Mouse (Mus musculus): Measurements from ENCODE around the gene Nt5dc3. TPM values are rescaled to one million over a fixed set of nuclear protein-coding genes. Genes with fewer than 3 reads are reported as not detected.

The Nt5dc3 gene
- total RNA-seq, 1 experiment = 5.6 TPM

DNA sequence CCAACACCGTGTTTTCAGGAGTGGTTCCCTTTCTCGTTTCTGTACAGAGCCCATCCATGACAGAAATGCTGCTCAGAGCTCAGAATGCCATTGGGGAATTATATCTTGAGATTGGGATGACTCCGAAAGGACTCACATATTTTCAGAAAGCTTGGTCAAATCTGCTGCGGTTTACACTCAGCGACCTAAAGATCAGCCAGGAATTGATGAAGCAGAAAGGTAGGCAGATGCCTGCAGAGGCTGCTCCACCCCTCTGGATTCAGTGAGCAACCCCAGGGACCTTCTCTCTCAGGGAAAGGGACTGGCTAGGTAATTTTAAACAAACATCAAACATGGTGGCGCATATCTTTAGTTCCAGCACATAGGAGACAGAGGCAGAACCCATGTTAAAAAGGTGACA, 20.6 kb upstream of the Nt5dc3 start:
- in situ Hi-C loops (cut with MboI; ENCODE audit: low sequenced_read_pairs in 2 of 2, unreplicated experiment in 2 of 2) = no loop called here
- no peak for DNase-seq (ENCODE audit: low read depth, low spot score)
- no peak for TF ChIP-seq ZC3H11A (IDR thresholded peaks at IDR 0.05; ENCODE audit: borderline replicate concordance, low read depth, low read length)
- no peak for TF ChIP-seq HCFC1 (IDR thresholded peaks at IDR 0.05; ENCODE audit: borderline replicate concordance, insufficient read depth, low read length)
- TF ChIP-seq ZNF384 (IDR thresholded peaks at IDR 0.05; ENCODE audit: low read depth, low read length) = no peak
- H3K9ac ChIP-seq (ENCODE audit: insufficient read depth, low read depth, low read length, poor library complexity, severe bottlenecking) = no peak overlapping the region
- H3K4me3 ChIP-seq (ENCODE audit: insufficient read depth in 1 of 2, low read depth in 1 of 2, low read length in 2 of 2, poor library complexity in 1 of 2, severe bottlenecking in 1 of 2) = no peak overlapping the region
- no peak overlapping the region for H3K27ac ChIP-seq (ENCODE audit: insufficient read depth, low read depth, low read length, poor library complexity, severe bottlenecking)
- H3K36me3 ChIP-seq (ENCODE audit: control insufficient read depth, insufficient read depth, low read length, poor library complexity, severe bottlenecking) = no peaks in the 10 kb centered on the region
- no peaks in the 10 kb centered on the region for H3K9me3 ChIP-seq (ENCODE audit: control insufficient read depth, insufficient read depth, low read depth, low read length)
- peaks cover 0 to 15% of the 10 kb centered on the region in 2 experiments; a peak in 2 of 4 replicates for H3K4me1 ChIP-seq (ENCODE audit: control insufficient read depth in 2 of 2, insufficient read depth in 2 of 2, low read length in 2 of 2, poor library complexity in 1 of 2)

DNA sequence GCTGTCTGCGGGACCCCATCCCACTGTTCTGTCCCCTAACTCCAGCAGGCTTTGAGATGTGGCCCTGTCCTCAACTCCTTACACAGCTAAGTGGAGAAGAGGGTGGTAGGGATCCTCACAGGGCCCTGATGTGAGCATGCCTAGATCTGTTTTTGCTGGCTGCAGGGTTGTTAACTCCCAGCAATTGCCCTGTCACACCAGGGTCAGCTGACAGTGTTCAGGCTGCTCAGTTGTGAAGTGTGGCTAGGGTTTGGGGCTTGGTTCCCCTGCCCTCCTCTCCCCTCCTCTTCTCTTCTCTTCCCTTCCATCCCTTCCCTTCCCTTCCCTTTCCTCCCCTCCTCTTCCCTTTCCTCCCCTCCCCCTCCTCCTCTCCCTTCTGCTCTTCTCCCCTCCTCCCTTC, 17.6 kb upstream of the Nt5dc3 start:
- H3K9me3 ChIP-seq (ENCODE audit: control insufficient read depth, insufficient read depth, low read depth, low read length) = no peaks in the 10 kb centered on the region
- peaks cover 0 to 15% of the 10 kb centered on the region in 2 experiments; a peak in 2 of 4 replicates for H3K4me1 ChIP-seq (ENCODE audit: control insufficient read depth in 2 of 2, insufficient read depth in 2 of 2, low read length in 2 of 2, poor library complexity in 1 of 2)
- no peak for DNase-seq (ENCODE audit: low read depth, low spot score)
- in situ Hi-C loops (cut with MboI; ENCODE audit: low sequenced_read_pairs in 2 of 2, unreplicated experiment in 2 of 2) = no loop called here
- H3K4me3 ChIP-seq (ENCODE audit: insufficient read depth in 1 of 2, low read depth in 1 of 2, low read length in 2 of 2, poor library complexity in 1 of 2, severe bottlenecking in 1 of 2) = no peak overlapping the region
- TF ChIP-seq HCFC1 (IDR thresholded peaks at IDR 0.05; ENCODE audit: borderline replicate concordance, insufficient read depth, low read length) (no peak), ZC3H11A (IDR thresholded peaks at IDR 0.05; ENCODE audit: borderline replicate concordance, low read depth, low read length) (no peak), ZNF384 (IDR thresholded peaks at IDR 0.05; ENCODE audit: low read depth, low read length) (no peak), MAFK (IDR thresholded peaks at IDR 0.05; ENCODE audit: insufficient read depth, low read depth, low read length) (no peak), CHD2 (IDR thresholded peaks at IDR 0.05; ENCODE audit: low read depth, low read length) (no peak)
- H3K9ac ChIP-seq (ENCODE audit: insufficient read depth, low read depth, low read length, poor library complexity, severe bottlenecking) = no peak overlapping the region
- no peak overlapping the region for H3K27ac ChIP-seq (ENCODE audit: insufficient read depth, low read depth, low read length, poor library complexity, severe bottlenecking)
- H3K36me3 ChIP-seq (ENCODE audit: control insufficient read depth, insufficient read depth, low read length, poor library complexity, severe bottlenecking) = no peaks in the 10 kb centered on the region

DNA sequence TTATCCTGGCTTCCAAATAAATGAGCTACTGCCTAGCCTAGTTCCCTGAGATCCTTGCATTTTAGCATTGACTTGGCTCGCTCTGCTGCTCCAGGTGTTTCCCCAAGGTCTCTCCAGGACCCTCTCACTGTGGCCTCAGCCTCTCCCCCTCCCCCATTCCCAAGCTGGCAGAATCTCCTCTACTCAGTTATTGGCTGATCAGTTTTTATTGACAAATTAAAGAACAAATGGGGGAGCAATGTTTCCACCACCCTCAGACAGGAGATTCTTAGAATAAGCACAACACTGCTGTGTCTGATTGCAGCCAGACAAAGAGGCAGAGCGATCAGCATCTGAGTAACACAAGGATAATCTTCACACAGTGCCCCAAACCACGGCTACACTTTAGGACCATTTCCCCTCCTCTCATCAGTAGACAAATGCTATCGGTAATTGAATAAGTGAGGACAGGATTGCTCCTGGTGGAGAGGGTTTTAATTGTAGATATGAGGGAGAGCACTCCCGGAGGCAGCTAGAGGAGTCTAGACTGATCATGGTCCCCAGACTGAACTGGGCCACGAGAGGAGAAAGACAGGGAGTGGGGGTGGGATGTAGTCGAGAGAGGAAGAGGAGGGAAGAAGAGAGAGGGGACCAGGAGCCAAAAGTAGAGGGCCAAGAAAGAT, 17.0 kb upstream of the Nt5dc3 start:
- TF ChIP-seq ZNF384 (IDR thresholded peaks at IDR 0.05; ENCODE audit: low read depth, low read length) (no peak), ZC3H11A (IDR thresholded peaks at IDR 0.05; ENCODE audit: borderline replicate concordance, low read depth, low read length) (no peak), MAFK (IDR thresholded peaks at IDR 0.05; ENCODE audit: insufficient read depth, low read depth, low read length) (no peak), CHD2 (IDR thresholded peaks at IDR 0.05; ENCODE audit: low read depth, low read length) (no peak), HCFC1 (IDR thresholded peaks at IDR 0.05; ENCODE audit: borderline replicate concordance, insufficient read depth, low read length) (no peak)
- in situ Hi-C loops (cut with MboI; ENCODE audit: low sequenced_read_pairs in 2 of 2, unreplicated experiment in 2 of 2) = no loop called here
- Histone ChIP-seq H3K4me1 (ENCODE audit: control insufficient read depth in 2 of 2, insufficient read depth in 2 of 2, low read length in 2 of 2, poor library complexity in 1 of 2) (peaks cover 0 to 15% of the 10 kb centered on the region in 2 experiments; a peak in 2 of 4 replicates), H3K36me3 (ENCODE audit: control insufficient read depth, insufficient read depth, low read length, poor library complexity, severe bottlenecking) (no peaks in the 10 kb centered on the region), H3K27ac (ENCODE audit: insufficient read depth, low read depth, low read length, poor library complexity, severe bottlenecking) (no peak overlapping the region), H3K9ac (ENCODE audit: insufficient read depth, low read depth, low read length, poor library complexity, severe bottlenecking) (no peak overlapping the region; the same call in 1 of the 2 replicates), H3K4me3 (ENCODE audit: insufficient read depth in 1 of 2, low read depth in 1 of 2, low read length in 2 of 2, poor library complexity in 1 of 2, severe bottlenecking in 1 of 2) (no peak overlapping the region), H3K9me3 (ENCODE audit: control insufficient read depth, insufficient read depth, low read depth, low read length) (no peaks in the 10 kb centered on the region)
- DNase-seq (ENCODE audit: low read depth, low spot score) = no peak

DNA sequence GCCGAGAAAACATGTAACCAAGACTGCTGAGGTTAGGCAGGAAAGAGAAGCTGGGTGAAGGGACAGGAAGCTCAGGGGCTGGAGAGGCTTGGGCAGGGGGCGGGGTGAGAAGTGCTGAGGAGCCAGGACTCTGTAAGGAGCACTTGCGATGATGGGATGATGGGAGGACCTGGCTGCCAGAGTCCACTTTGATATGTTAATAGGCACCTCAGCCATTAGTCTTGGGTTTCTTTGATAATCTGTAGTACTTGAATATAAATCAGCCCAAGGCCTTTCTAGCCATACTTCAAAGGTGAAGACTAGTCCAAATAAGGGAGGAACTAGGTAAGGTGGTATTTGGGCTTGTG, 16.4 kb upstream of the Nt5dc3 start:
- H3K36me3 ChIP-seq (ENCODE audit: control insufficient read depth, insufficient read depth, low read length, poor library complexity, severe bottlenecking) = no peaks in the 10 kb centered on the region
- H3K9me3 ChIP-seq (ENCODE audit: control insufficient read depth, insufficient read depth, low read depth, low read length) = no peaks in the 10 kb centered on the region
- in situ Hi-C loops (cut with MboI; ENCODE audit: low sequenced_read_pairs in 2 of 2, unreplicated experiment in 2 of 2) = no loop called here
- peaks cover 0 to 15% of the 10 kb centered on the region in 2 experiments; a peak in 2 of 4 replicates for H3K4me1 ChIP-seq (ENCODE audit: control insufficient read depth in 2 of 2, insufficient read depth in 2 of 2, low read length in 2 of 2, poor library complexity in 1 of 2)
- no peak for DNase-seq (ENCODE audit: low read depth, low spot score)
- no peak for TF ChIP-seq ZNF384 (IDR thresholded peaks at IDR 0.05; ENCODE audit: low read depth, low read length)
- no peak for TF ChIP-seq ZC3H11A (IDR thresholded peaks at IDR 0.05; ENCODE audit: borderline replicate concordance, low read depth, low read length)
- no peak for TF ChIP-seq HCFC1 (IDR thresholded peaks at IDR 0.05; ENCODE audit: borderline replicate concordance, insufficient read depth, low read length)
- no peak for TF ChIP-seq MAFK (IDR thresholded peaks at IDR 0.05; ENCODE audit: insufficient read depth, low read depth, low read length)
- TF ChIP-seq CHD2 (IDR thresholded peaks at IDR 0.05; ENCODE audit: low read depth, low read length) = no peak
- H3K4me3 ChIP-seq (ENCODE audit: insufficient read depth in 1 of 2, low read depth in 1 of 2, low read length in 2 of 2, poor library complexity in 1 of 2, severe bottlenecking in 1 of 2) = no peak overlapping the region
- no peak overlapping the region for H3K9ac ChIP-seq (ENCODE audit: insufficient read depth, low read depth, low read length, poor library complexity, severe bottlenecking)
- no peak overlapping the region for H3K27ac ChIP-seq (ENCODE audit: insufficient read depth, low read depth, low read length, poor library complexity, severe bottlenecking)
